Mouse (Mus musculus): ENCODE results near the gene Ldlrap1. TPM values are rescaled to one million over a fixed set of nuclear protein-coding genes. Genes with fewer than 3 reads are reported as not detected.

Gene Ldlrap1
- polyA plus RNA-seq, 1 experiment from 2014 or later, result 14.5 TPM

DNA sequence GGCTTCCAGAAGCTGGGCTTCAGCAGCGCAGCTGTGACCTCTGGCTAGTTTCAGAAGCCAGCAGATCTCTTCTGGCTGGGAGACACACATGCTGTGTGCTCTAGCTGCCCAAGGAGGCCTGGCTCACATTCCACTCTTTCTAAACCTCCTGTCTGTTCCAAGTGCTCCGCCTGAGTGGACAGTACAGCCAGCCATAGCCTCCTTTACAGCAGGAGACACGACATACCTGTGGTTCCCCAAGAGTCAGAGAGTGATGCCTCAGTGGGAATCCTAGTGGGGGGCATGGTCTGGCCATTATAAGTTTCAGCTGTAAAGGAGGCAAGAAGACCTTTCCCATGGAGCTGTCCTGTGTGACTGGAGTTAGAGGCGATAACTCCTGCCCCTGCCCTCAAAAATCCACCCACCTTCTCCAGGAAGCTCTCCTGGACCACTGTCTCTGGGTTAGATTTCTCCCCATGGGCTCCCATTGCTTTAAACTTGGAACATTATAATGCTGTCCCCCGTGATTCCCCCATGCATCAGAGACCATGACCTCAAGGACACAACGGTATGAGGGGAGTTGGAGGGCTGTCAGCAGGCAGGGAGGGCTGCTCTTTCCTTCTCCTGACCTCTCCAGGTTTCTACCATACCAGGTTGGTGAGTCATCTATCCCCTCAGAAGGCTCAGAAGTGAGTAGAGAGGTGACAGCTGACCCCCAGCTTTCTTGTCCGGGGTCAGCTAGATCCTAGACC is 1.4 kb upstream of the Ldlrap1 start:
- Histone ChIP-seq H3K4me2 (ENCODE audit: low read depth, severe bottlenecking) (no peak overlapping the region), H3K9me3 (ENCODE audit: control insufficient read depth, low read length) (no peaks in the 10 kb centered on the region), H3K4me1 (ENCODE audit: control insufficient read depth, insufficient read depth, low read length) (peaks cover 9% of the 10 kb centered on the region; the same call in 1 of the 2 replicates), H3K27me3 (ENCODE audit: control insufficient read depth, insufficient read depth, low read length) (no peaks in the 10 kb centered on the region), H3K9ac (ENCODE audit: low read length) (no peak overlapping the region), H3K4me3 (ENCODE audit: low read depth, low read length) (no peak overlapping the region), H3K27ac (replicated peaks; ENCODE audit: low read depth, low read length) (no peak overlapping the region), H3K36me3 (ENCODE audit: control insufficient read depth, insufficient read depth, low read length) (no peaks in the 10 kb centered on the region)
- 64% methylated on average over 7 of the region's 7 CpGs for WGBS
- no peak for DNase-seq (ENCODE audit: low spot score)
- no peak for ATAC-seq (ENCODE audit: insufficient number of reproducible peaks, low FRiP score, low TSS enrichment, low read depth)

DNA sequence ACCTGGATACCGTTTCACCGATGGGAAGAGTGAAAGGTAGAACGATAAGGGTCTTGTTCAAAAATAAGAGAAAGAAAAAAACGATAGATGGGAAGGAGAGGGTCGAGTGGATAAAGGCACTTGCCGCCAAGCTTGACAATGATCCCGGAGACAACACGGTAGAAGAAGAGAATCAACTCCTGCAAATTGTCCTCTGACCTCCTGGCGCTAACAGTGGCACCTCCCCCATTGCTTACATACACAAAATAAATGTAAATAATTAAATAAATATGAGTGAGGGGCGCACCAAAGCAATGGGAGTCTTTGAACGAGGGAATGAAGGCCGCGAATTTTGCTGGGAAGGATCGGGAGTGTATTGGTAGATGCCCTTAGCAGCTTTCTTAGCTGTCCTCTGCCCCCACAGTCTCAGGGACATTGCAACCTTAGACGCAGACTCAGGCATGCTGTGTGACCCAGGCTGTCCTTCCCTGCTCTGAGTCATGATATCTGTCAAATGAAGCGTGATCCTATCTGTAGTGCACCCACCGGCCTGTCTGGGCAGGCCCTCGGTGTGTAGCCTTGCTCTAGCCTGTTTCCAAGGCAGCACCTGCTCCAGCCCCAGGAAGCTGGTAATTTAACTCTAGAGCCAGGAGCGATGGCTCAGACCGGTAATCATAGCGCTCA is 533 bp upstream of the Ldlrap1 start:
- peak; percentile 1; the same call in 1 of the 2 replicates for ATAC-seq (ENCODE audit: insufficient number of reproducible peaks, low FRiP score, low TSS enrichment, low read depth)
- Histone ChIP-seq H3K4me2 (ENCODE audit: low read depth, severe bottlenecking) (peak overlapping the region; percentile 97), H3K36me3 (ENCODE audit: control insufficient read depth, insufficient read depth, low read length) (no peaks in the 10 kb centered on the region), H3K27me3 (ENCODE audit: control insufficient read depth, insufficient read depth, low read length) (no peaks in the 10 kb centered on the region), H3K4me3 (ENCODE audit: low read depth, low read length) (peak overlapping the region; percentile 77), H3K9ac (ENCODE audit: low read length) (peak overlapping the region; percentile 64), H3K4me1 (ENCODE audit: control insufficient read depth, insufficient read depth, low read length) (peaks cover 9% of the 10 kb centered on the region; the same call in 1 of the 2 replicates), H3K27ac (replicated peaks; ENCODE audit: low read depth, low read length) (no peak overlapping the region), H3K9me3 (ENCODE audit: control insufficient read depth, low read length) (no peaks in the 10 kb centered on the region)
- DNase-seq (ENCODE audit: low spot score), result peak; percentile 38
- WGBS, result 10% methylated on average over 21 of the region's 21 CpGs

DNA sequence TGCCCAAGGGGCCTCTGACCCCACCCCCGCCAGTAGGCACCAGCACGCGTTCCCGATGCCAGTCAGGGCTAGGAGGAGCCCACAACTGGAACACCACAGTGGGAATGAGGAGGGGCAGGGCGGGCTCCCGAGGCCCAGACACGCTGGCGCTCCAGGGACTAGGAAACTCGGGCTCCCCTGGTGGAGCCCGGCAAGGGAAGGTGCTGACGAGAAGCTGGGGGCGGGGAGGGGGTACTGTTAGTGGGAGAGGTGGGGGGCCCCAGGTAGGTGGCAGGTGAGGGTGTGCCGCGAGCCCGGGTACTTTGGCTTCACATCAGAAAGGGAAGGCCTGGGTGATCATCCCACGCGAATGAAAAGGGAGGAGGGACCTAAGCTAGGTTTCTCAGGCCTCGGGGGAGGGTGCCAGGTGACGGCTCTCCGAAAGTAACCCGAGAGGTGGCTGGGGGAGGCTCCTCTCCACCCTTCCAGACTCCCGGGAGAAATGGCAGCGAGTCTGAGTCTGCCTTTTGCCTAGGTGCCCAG is 859 bp downstream of the Ldlrap1 start:
- Histone ChIP-seq H3K9ac (ENCODE audit: low read length) (peak overlapping the region; percentile 64), H3K27ac (replicated peaks; ENCODE audit: low read depth, low read length) (no peak overlapping the region), H3K4me2 (ENCODE audit: low read depth, severe bottlenecking) (peak overlapping the region; percentile 97), H3K9me3 (ENCODE audit: control insufficient read depth, low read length) (no peaks in the 10 kb centered on the region), H3K36me3 (ENCODE audit: control insufficient read depth, insufficient read depth, low read length) (no peaks in the 10 kb centered on the region), H3K4me1 (ENCODE audit: control insufficient read depth, insufficient read depth, low read length) (peaks cover 9% of the 10 kb centered on the region), H3K4me3 (ENCODE audit: low read depth, low read length) (peak overlapping the region; percentile 77), H3K27me3 (ENCODE audit: control insufficient read depth, insufficient read depth, low read length) (no peaks in the 10 kb centered on the region)
- DNase-seq (ENCODE audit: low spot score), result no peak
- WGBS, result 2% methylated on average over 23 of the region's 23 CpGs
- ATAC-seq (ENCODE audit: insufficient number of reproducible peaks, low FRiP score, low TSS enrichment, low read depth), result peak; percentile 44

DNA sequence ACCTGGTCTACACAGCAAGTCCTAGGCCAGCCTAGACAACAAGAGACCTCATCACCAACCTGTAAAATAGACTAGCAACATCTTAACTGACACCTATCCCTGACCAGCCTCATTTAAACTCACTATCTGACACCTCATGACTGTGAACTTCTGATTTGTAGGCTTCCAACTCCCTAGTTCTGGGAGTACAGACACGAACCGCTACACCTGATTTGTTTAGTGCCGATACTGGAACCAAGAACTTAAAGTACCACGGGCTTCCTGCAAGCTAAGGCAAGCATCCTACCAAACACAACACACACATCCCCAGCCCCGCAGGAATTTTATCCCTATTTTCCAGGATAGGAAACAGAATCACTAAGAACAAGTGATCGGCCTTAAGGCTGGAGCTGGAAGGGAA is 1.5 kb downstream of the Ldlrap1 start:
- peaks cover 9% of the 10 kb centered on the region for H3K4me1 ChIP-seq (ENCODE audit: control insufficient read depth, insufficient read depth, low read length)
- WGBS, result 73% methylated on average over 6 of the region's 6 CpGs
- no peak overlapping the region; the same call in 1 of the 2 replicates for H3K4me2 ChIP-seq (ENCODE audit: low read depth, severe bottlenecking)
- H3K36me3 ChIP-seq (ENCODE audit: control insufficient read depth, insufficient read depth, low read length), result no peaks in the 10 kb centered on the region
- no peaks in the 10 kb centered on the region for H3K27me3 ChIP-seq (ENCODE audit: control insufficient read depth, insufficient read depth, low read length)
- no peak for ATAC-seq (ENCODE audit: insufficient number of reproducible peaks, low FRiP score, low TSS enrichment, low read depth)
- H3K27ac ChIP-seq (replicated peaks; ENCODE audit: low read depth, low read length), result no peak overlapping the region
- no peak for DNase-seq (ENCODE audit: low spot score)
- H3K9me3 ChIP-seq (ENCODE audit: control insufficient read depth, low read length), result no peaks in the 10 kb centered on the region
- peak overlapping the region; percentile 77; the same call in 1 of the 2 replicates for H3K4me3 ChIP-seq (ENCODE audit: low read depth, low read length)
- H3K9ac ChIP-seq (ENCODE audit: low read length), result no peak overlapping the region

DNA sequence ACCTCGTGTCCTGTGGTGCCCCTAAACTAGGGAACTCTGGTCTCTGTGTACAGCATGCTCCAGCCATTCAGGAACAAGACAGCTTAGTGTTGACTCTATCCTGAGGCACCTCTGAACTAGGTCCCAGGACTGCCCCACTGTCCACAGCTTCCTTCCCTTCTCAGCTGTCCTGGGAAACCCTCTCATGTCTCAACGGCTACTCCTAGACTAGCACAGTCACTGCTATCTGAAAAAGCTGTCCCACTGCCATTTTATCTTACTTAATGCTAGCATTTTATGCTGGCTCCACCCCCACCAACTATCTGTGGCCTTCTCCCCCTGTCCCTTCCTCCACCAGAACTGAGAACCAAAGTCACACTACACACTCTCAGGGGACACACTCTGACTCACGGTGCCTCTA is 3.5 kb downstream of the Ldlrap1 start:
- no peak overlapping the region for H3K9ac ChIP-seq (ENCODE audit: low read length)
- H3K27ac ChIP-seq (replicated peaks; ENCODE audit: low read depth, low read length), result no peak overlapping the region
- no peak overlapping the region for H3K4me3 ChIP-seq (ENCODE audit: low read depth, low read length)
- H3K27me3 ChIP-seq (ENCODE audit: control insufficient read depth, insufficient read depth, low read length), result no peaks in the 10 kb centered on the region
- H3K36me3 ChIP-seq (ENCODE audit: control insufficient read depth, insufficient read depth, low read length), result no peaks in the 10 kb centered on the region
- H3K4me2 ChIP-seq (ENCODE audit: low read depth, severe bottlenecking), result no peak overlapping the region
- H3K4me1 ChIP-seq (ENCODE audit: control insufficient read depth, insufficient read depth, low read length), result peaks cover 9% of the 10 kb centered on the region
- no peaks in the 10 kb centered on the region for H3K9me3 ChIP-seq (ENCODE audit: control insufficient read depth, low read length)
- WGBS, result 75% methylated on average over 3 of the region's 3 CpGs
- no peak for ATAC-seq (ENCODE audit: insufficient number of reproducible peaks, low FRiP score, low TSS enrichment, low read depth)
- DNase-seq (ENCODE audit: low spot score), result no peak

DNA sequence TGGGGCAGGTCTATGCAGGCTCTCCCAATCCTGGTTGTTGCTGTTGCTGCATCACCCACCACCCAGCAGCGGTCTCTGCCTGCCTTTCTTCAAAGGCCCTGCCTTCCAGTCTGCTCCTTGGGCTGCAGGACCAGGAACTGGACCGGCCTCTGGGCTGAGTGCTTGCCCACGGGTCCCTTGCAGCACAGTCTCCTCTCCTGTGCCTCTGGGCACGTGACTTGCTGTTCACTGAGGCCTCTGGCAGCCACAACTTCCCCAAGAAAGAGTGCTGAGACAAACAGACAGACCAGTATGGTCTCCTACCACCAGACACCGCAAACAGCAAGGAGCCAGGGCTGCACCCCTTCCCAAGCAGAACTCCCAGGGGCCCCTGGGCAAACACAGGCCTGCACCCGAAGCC is 5.5 kb downstream of the Ldlrap1 start:
- DNase-seq (ENCODE audit: low spot score) (no peak), ATAC-seq (ENCODE audit: insufficient number of reproducible peaks, low FRiP score, low TSS enrichment, low read depth) (no peak)
- H3K27ac ChIP-seq (replicated peaks; ENCODE audit: low read depth, low read length), result no peak overlapping the region
- H3K9me3 ChIP-seq (ENCODE audit: control insufficient read depth, low read length), result no peaks in the 10 kb centered on the region
- H3K9ac ChIP-seq (ENCODE audit: low read length), result no peak overlapping the region
- peaks cover 5% of the 10 kb centered on the region for H3K4me1 ChIP-seq (ENCODE audit: control insufficient read depth, insufficient read depth, low read length)
- H3K36me3 ChIP-seq (ENCODE audit: control insufficient read depth, insufficient read depth, low read length), result no peaks in the 10 kb centered on the region
- H3K4me2 ChIP-seq (ENCODE audit: low read depth, severe bottlenecking), result no peak overlapping the region
- H3K27me3 ChIP-seq (ENCODE audit: control insufficient read depth, insufficient read depth, low read length), result no peaks in the 10 kb centered on the region
- H3K4me3 ChIP-seq (ENCODE audit: low read depth, low read length), result no peak overlapping the region
- WGBS, result 84% methylated on average over 6 of the region's 6 CpGs

DNA sequence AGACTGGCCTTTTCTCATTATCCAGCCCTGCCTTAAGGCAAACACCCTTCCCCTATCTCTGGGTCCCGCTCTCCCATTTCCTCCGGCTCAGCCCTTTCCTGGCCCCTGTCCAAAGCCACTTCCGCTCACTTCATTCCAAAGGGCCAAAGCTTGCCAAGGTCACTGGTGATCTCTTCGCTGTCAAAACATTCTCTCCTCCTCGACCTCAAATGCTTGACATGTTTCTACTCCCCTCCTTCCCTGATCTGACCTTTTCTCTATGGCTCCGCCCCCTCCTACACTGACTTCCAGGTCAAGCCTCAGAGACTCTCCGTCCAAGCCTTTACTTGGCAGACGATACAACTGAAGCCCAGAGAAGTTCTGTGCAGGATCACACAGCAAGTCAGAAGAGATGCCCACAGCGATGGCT is 7.0 kb downstream of the Ldlrap1 start:
- Histone ChIP-seq H3K4me2 (ENCODE audit: low read depth, severe bottlenecking) (no peak overlapping the region), H3K27me3 (ENCODE audit: control insufficient read depth, insufficient read depth, low read length) (no peaks in the 10 kb centered on the region), H3K9me3 (ENCODE audit: control insufficient read depth, low read length) (no peaks in the 10 kb centered on the region), H3K27ac (replicated peaks; ENCODE audit: low read depth, low read length) (no peak overlapping the region), H3K4me3 (ENCODE audit: low read depth, low read length) (no peak overlapping the region), H3K9ac (ENCODE audit: low read length) (no peak overlapping the region), H3K36me3 (ENCODE audit: control insufficient read depth, insufficient read depth, low read length) (no peaks in the 10 kb centered on the region; the same call in 1 of the 2 replicates), H3K4me1 (ENCODE audit: control insufficient read depth, insufficient read depth, low read length) (no peaks in the 10 kb centered on the region; the same call in 1 of the 2 replicates)
- 76% methylated on average over 9 of the region's 9 CpGs for WGBS
- no peak for ATAC-seq (ENCODE audit: insufficient number of reproducible peaks, low FRiP score, low TSS enrichment, low read depth)
- no peak for DNase-seq (ENCODE audit: low spot score)

DNA sequence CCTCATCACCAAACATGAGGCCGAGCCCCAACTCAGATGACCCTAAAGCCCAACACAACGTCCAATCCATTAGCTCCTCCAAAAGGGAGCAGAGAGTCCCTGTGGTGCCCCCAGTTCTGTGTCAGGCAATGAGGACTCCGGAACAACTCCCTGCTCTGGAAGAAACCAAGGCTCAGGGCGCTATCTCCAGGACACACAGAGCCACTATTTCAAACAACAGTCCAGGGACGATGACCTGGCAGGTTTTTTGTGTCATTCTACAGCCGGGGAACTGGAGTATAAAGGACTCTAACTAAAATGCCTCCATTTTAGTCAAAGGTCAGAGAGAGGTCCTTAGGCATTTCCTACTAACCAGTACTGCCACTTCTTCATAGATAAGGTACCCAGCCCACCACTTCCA is 7.5 kb downstream of the Ldlrap1 start:
- Histone ChIP-seq H3K27me3 (ENCODE audit: control insufficient read depth, insufficient read depth, low read length) (no peaks in the 10 kb centered on the region), H3K4me2 (ENCODE audit: low read depth, severe bottlenecking) (no peak overlapping the region), H3K36me3 (ENCODE audit: control insufficient read depth, insufficient read depth, low read length) (no peaks in the 10 kb centered on the region; the same call in 1 of the 2 replicates), H3K9ac (ENCODE audit: low read length) (no peak overlapping the region), H3K4me1 (ENCODE audit: control insufficient read depth, insufficient read depth, low read length) (no peaks in the 10 kb centered on the region; the same call in 1 of the 2 replicates), H3K4me3 (ENCODE audit: low read depth, low read length) (no peak overlapping the region), H3K27ac (replicated peaks; ENCODE audit: low read depth, low read length) (no peak overlapping the region), H3K9me3 (ENCODE audit: control insufficient read depth, low read length) (no peaks in the 10 kb centered on the region)
- DNase-seq (ENCODE audit: low spot score), result no peak
- no peak for ATAC-seq (ENCODE audit: insufficient number of reproducible peaks, low FRiP score, low TSS enrichment, low read depth)
- 81% methylated on average over 6 of the region's 6 CpGs for whole genome bisulfite sequencing

All from limb, embryonic 11.5 days (tissue).